Mouse (Mus musculus) forebrain, embryonic 11.5 days (tissue): ENCODE results near the gene Nbr1. TPM values are rescaled to one million over a fixed set of nuclear protein-coding genes. Genes with fewer than 3 reads are reported as not detected.

Source experiments
- ATAC-seq: fragments of 200-750 bp; cut with Nextera tagmentation; replicated peaks from 2 replicates; pipeline ENCODE4 v1.8.0; 2017; ENCODE audit warnings: moderate TSS enrichment; ENCODE audit not compliant: low FRiP score
- DNase-seq: peaks from one replicate; pipeline ENCODE4 v3.0.0-alpha.2; 2017; ENCODE audit warnings: low spot score
- H3K27ac ChIP-seq: fragments of 300-500 bp; sonication (generic); 2 replicates; pipeline ENCODE4 v1.5.1; 2014; ENCODE audit warnings: low read depth, low read length
- H3K27me3 ChIP-seq: fragments of 300-500 bp; sonication (generic); 2 replicates; pipeline ENCODE4 v1.6.1; 2014; ENCODE audit warnings: mild to moderate bottlenecking, low read length, mixed read lengths; ENCODE audit not compliant: control insufficient read depth, insufficient read depth
- H3K36me3 ChIP-seq: fragments of 300-500 bp; sonication (generic); 2 replicates; pipeline ENCODE4 v1.6.1; 2014; ENCODE audit warnings: mild to moderate bottlenecking, low read length, moderate library complexity, mixed read lengths; ENCODE audit not compliant: control insufficient read depth, insufficient read depth
- H3K4me1 ChIP-seq: fragments of 300-500 bp; sonication (generic); replicated peaks from 2 replicates; pipeline ENCODE4 v1.6.1; 2014; ENCODE audit warnings: low read length, mixed read lengths; ENCODE audit not compliant: control insufficient read depth, insufficient read depth
- H3K4me2 ChIP-seq: fragments of 300-500 bp; sonication (generic); 2 replicates; pipeline ENCODE4 v1.6.1; 2014; ENCODE audit warnings: low read depth, mild to moderate bottlenecking, low read length, moderate library complexity, mixed read lengths; ENCODE audit not compliant: severe bottlenecking
- H3K4me3 ChIP-seq: fragments of 300-500 bp; sonication (generic); 2 replicates; pipeline ENCODE4 v1.5.1; 2014; ENCODE audit warnings: low read depth, low read length
- H3K9ac ChIP-seq: fragments of 300-500 bp; sonication (generic); 2 replicates; pipeline ENCODE4 v1.6.1; 2014; ENCODE audit warnings: low read length
- H3K9me3 ChIP-seq: fragments of 300-500 bp; sonication (generic); 2 replicates; pipeline ENCODE4 v1.6.1; 2016; ENCODE audit warnings: low read length, mixed read lengths; ENCODE audit not compliant: control insufficient read depth
- WGBS: fragments of 180-500 bp; shearing (Covaris S2); extraction: QIAGEN DNeasy Blood & Tissue Kit; methylation state at CpG from one replicate; pipeline ENCODE4 v1.1.7; 2014; 5-methylcytosine and 5-hydroxymethylcytosine counted together
- polyA plus RNA-seq: library from polyadenylated mRNA; unstranded; fragments of >200 nt; fragmentation: Nextera tagmentation; extraction: Ambion mirVana; gene quantifications from 2 replicates; pipeline ENCODE4 v1.2.1, GENCODE M21; 2014

The Nbr1 gene
- polyA plus RNA-seq, 1 experiment from 2014 or later: 97.1 TPM

- 87% methylated on average over 4 of the region's 4 CpGs for WGBS
- H3K4me1 ChIP-seq: no peaks in the 10 kb centered on the region
- no peaks in the 10 kb centered on the region for H3K9me3 ChIP-seq
- H3K4me2 ChIP-seq: no peak overlapping the region
- H3K9ac ChIP-seq: no peak overlapping the region
- H3K4me3 ChIP-seq: no peak overlapping the region
- no peak overlapping the region for H3K27ac ChIP-seq
- DNase-seq: no peak
- no peaks in the 10 kb centered on the region for H3K27me3 ChIP-seq
- ATAC-seq: no peak
- no peaks in the 10 kb centered on the region; the same call in 1 of the 2 replicates for H3K36me3 ChIP-seq
Measured at GRCm38 (mm10) chr11:101526686-101527085, 25.3 kb upstream of the Nbr1 start.

GRCm38 (mm10) chr11:101543533-101543932 lies 8.4 kb upstream of the Nbr1 start:
- H3K36me3 ChIP-seq: no peaks in the 10 kb centered on the region
- no peak for DNase-seq
- H3K4me1 ChIP-seq: no peaks in the 10 kb centered on the region
- no peaks in the 10 kb centered on the region for H3K27me3 ChIP-seq
- H3K4me3 ChIP-seq: no peak overlapping the region
- no peak for ATAC-seq
- 90% methylated on average over 9 of the region's 9 CpGs for WGBS
- no peak overlapping the region for H3K9ac ChIP-seq
- no peak overlapping the region for H3K27ac ChIP-seq
- H3K9me3 ChIP-seq: no peaks in the 10 kb centered on the region
- H3K4me2 ChIP-seq: no peak overlapping the region

- ATAC-seq (no peak), DNase-seq (no peak)
- no peaks in the 10 kb centered on the region for H3K36me3 ChIP-seq
- no peak overlapping the region for H3K4me3 ChIP-seq
- no peak overlapping the region for H3K27ac ChIP-seq
- H3K27me3 ChIP-seq: no peaks in the 10 kb centered on the region
- H3K9me3 ChIP-seq: no peaks in the 10 kb centered on the region
- 86% methylated on average over 1 of the region's 1 CpGs for WGBS
- H3K9ac ChIP-seq: no peak overlapping the region
- no peak overlapping the region for H3K4me2 ChIP-seq
- H3K4me1 ChIP-seq: no peaks in the 10 kb centered on the region
Measured at GRCm38 (mm10) chr11:101544132-101544531, 7.8 kb upstream of the Nbr1 start.

GRCm38 (mm10) chr11:101548526-101548925 lies 3.4 kb upstream of the Nbr1 start:
- Histone ChIP-seq H3K4me2 (no peak overlapping the region), H3K27me3 (no peaks in the 10 kb centered on the region), H3K4me1 (no peaks in the 10 kb centered on the region; the same call in 1 of the 2 replicates), H3K9ac (no peak overlapping the region), H3K27ac (no peak overlapping the region), H3K4me3 (no peak overlapping the region), H3K36me3 (no peaks in the 10 kb centered on the region), H3K9me3 (no peaks in the 10 kb centered on the region)
- DNase-seq (no peak), ATAC-seq (no peak)

- H3K9ac ChIP-seq: peak overlapping the region; percentile 70
- peak overlapping the region; percentile 49 for H3K4me2 ChIP-seq
- no peaks in the 10 kb centered on the region for H3K27me3 ChIP-seq
- peak overlapping the region; percentile 50 for H3K4me3 ChIP-seq
- peak overlapping the region; percentile 90 for H3K27ac ChIP-seq
- DNase-seq (peak; percentile 97), ATAC-seq (peak; percentile 97)
- peaks cover 2% of the 10 kb centered on the region; the same call in 1 of the 2 replicates for H3K4me1 ChIP-seq
- under 1% methylated on average over 37 of the region's 37 CpGs for WGBS
- no peaks in the 10 kb centered on the region for H3K36me3 ChIP-seq
- no peaks in the 10 kb centered on the region for H3K9me3 ChIP-seq
Measured at GRCm38 (mm10) chr11:101552476-101553300, 739 bp downstream of the Nbr1 start.

- H3K4me1 ChIP-seq: peaks cover 2% of the 10 kb centered on the region; the same call in 1 of the 2 replicates
- 31% methylated on average over 8 of the region's 8 CpGs for WGBS
- peak overlapping the region; percentile 50 for H3K4me3 ChIP-seq
- H3K27me3 ChIP-seq: no peaks in the 10 kb centered on the region
- ATAC-seq (no peak), DNase-seq (no peak)
- peak overlapping the region; percentile 39; the same call in 1 of the 2 replicates for H3K27ac ChIP-seq
- peak overlapping the region; percentile 70 for H3K9ac ChIP-seq
- no peaks in the 10 kb centered on the region for H3K36me3 ChIP-seq
- no peaks in the 10 kb centered on the region for H3K9me3 ChIP-seq
- H3K4me2 ChIP-seq: peak overlapping the region; percentile 45
Measured at GRCm38 (mm10) chr11:101553354-101553930, 1.5 kb downstream of the Nbr1 start.

- Histone ChIP-seq H3K9ac (no peak overlapping the region), H3K36me3 (peaks cover 3% of the 10 kb centered on the region; the same call in 1 of the 2 replicates)
- 96% methylated on average over 7 of the region's 7 CpGs for WGBS
Measured at GRCm38 (mm10) chr11:101556541-101556940, 4.6 kb downstream of the Nbr1 start.

GRCm38 (mm10) chr11:101556954-101557353 lies 5.0 kb downstream of the Nbr1 start:
- H3K36me3 ChIP-seq: peaks cover 3% of the 10 kb centered on the region; the same call in 1 of the 2 replicates

More at GRCm38 (mm10) chr11:101556541-101556940, 4.6 kb downstream of the Nbr1 start:
- ATAC-seq: no peak
- Histone ChIP-seq H3K27ac (no peak overlapping the region), H3K27me3 (no peaks in the 10 kb centered on the region), H3K4me2 (no peak overlapping the region), H3K4me3 (no peak overlapping the region), H3K9me3 (no peaks in the 10 kb centered on the region), H3K4me1 (0 out of 2 replicates have a peak, but pooled peaks cover 2% of the 10 kb centered on the region)
- no peak for DNase-seq

More at GRCm38 (mm10) chr11:101556954-101557353, 5.0 kb downstream of the Nbr1 start:
- H3K9me3 ChIP-seq: no peaks in the 10 kb centered on the region
- no peaks in the 10 kb centered on the region for H3K27me3 ChIP-seq
- no peak for DNase-seq
- no peak overlapping the region for H3K4me3 ChIP-seq
- no peak for ATAC-seq
- H3K4me1 ChIP-seq: 0 out of 2 replicates have a peak, but pooled peaks cover 2% of the 10 kb centered on the region
- H3K4me2 ChIP-seq: no peak overlapping the region
- WGBS: 93% methylated on average over 2 of the region's 2 CpGs
- H3K9ac ChIP-seq: no peak overlapping the region
- no peak overlapping the region for H3K27ac ChIP-seq
